Mouse (Mus musculus) right cerebral cortex, postnatal 36 days (tissue): ENCODE data around the gene Ubxn6.

ENCODE experiments used
- DNase-seq, 2 experiments: peaks; one replicate each; pipeline ENCODE4 v3.0.0; 2022; ENCODE audit warnings: low spot score in 2 of 2, mixed read lengths in 1 of 2

The Ubxn6 gene

DNA sequence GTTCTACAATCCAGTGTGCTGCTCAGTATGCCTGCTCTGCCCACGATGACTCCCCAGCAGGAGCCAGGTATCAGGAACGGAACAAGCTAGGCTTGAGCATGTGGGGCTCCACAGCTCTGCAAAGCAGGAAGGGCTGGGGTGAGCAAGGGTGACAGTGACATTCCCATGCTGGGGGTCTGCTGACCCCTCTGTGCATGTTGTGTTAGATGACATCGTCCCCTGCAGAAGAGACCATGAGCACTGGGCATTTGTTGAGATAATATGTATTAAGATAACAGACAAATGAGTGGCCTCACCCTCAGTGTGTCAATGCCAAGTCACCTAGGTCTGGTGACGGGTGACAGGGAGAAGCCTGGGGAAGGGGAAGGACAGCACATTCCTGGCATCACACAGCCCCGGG lies 49.9 kb downstream of the Ubxn6 start:
- DNase-seq = no peak

- DNase-seq = no peak
Observed at GRCm38 (mm10) chr17:56024476-56024875, 50.4 kb downstream of the Ubxn6 start.

GRCm38 (mm10) chr17:56023386-56023785 lies 51.4 kb downstream of the Ubxn6 start:
- DNase-seq = no peak

- no peak for DNase-seq
Observed at GRCm38 (mm10) chr17:56022989-56023290, 51.9 kb downstream of the Ubxn6 start.

DNA sequence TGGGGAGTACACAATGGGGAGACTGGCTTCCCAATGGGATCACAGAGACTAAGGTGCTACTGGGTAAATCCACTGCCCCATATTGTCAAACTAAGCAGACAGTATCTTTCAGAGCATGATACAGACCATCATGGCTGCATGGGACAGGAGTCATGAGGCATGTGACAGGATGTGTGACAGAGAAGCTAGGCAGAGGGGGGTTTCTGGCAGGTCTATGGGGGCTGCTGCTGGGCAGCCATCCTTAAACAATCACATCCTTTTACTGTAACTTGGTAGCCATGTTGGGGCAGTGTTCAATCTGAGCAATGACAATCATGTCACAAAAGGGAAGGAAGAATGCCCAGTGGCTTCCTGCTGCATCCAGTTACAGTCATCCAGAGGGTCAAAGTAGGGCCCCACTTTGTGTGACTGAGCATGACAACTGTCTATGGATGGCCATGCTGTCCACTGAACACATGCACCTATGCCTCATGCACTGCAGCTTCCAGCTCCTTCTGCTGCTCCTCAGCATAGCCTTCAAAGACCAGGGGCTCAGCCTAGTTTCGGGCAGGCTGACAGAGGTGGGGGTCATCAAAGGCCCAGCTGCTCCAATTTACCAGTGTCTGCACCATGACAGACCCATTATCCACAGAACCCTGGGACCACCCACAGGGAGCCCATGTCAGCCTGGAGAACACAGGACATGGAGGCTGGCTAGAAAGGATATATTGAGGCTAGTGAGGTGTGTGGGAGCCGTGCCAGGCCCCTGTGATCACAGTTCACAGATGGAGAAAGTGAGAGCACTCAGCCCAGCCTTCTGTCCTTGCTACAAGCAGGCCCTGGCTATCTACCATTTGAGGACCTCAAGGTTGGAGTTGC lies 52.5 kb downstream of the Ubxn6 start:
- DNase-seq = no peak

GRCm38 (mm10) chr17:56021161-56021910 lies 53.5 kb downstream of the Ubxn6 start:
- DNase-seq = peak in 1 of 2 experiments; percentile 78

- no peak for DNase-seq
Observed at GRCm38 (mm10) chr17:56020400-56021084, 54.3 kb downstream of the Ubxn6 start.

- DNase-seq = peak in 1 of 2 experiments; percentile 62
Observed at GRCm38 (mm10) chr17:56018347-56019131, 56.3 kb downstream of the Ubxn6 start.

- no peak for DNase-seq
Observed at GRCm38 (mm10) chr17:56017848-56018247, 57.0 kb downstream of the Ubxn6 start.
